In genomic region chr9:92597776-92598175, GRCm38 (mm10) we compare ENCODE assay signal across 11 mouse cellular contexts. TPM values are rescaled to one million over a fixed set of nuclear protein-coding genes. Genes with fewer than 3 reads are reported as not detected.
DNase-seq lines count a peak whose midpoint lies in the region; ATAC-seq and TF ChIP-seq lines count a peak whose summit lies in the region.
"Had no signal": no experiment of that assay in that cellular context is flagged by ENCODE, and none has a peak within 500 bp of the region (broad histone marks: within the 10 kb centered on the region; RNA-seq: fewer than 3 reads in every experiment).

No protein-coding gene starts in this region.

- H3K9me3 ChIP-seq in limb, embryonic 11.5 days (ENCODE audit: control insufficient read depth, low read length): no peaks in the 10 kb centered on the region
- no peaks in the 10 kb centered on the region for H3K9me3 ChIP-seq in limb, embryonic 10.5 days (replicated peaks)
- no peaks in the 10 kb centered on the region for H3K9me3 ChIP-seq in intestine, postnatal 0 days (ENCODE audit: control insufficient read depth)
- H3K9me3 ChIP-seq in forebrain, postnatal 0 days (ENCODE audit: low read length): no peaks in the 10 kb centered on the region
- H3K9me3 ChIP-seq: embryonic facial prominence, embryonic 15.5 days; G1E; midbrain, embryonic 12.5 days had no signal

- no peaks in the 10 kb centered on the region for H3K4me1 ChIP-seq in limb, embryonic 11.5 days (ENCODE audit: control insufficient read depth, insufficient read depth, low read length)
- 0 out of 2 replicates have a peak, but pooled peaks cover 3% of the 10 kb centered on the region for H3K4me1 ChIP-seq in limb, embryonic 10.5 days
- H3K4me1 ChIP-seq in intestine, postnatal 0 days (replicated peaks; ENCODE audit: control insufficient read depth, insufficient read depth, low read length): no peaks in the 10 kb centered on the region
- no peaks in the 10 kb centered on the region for H3K4me1 ChIP-seq in forebrain, postnatal 0 days (ENCODE audit: insufficient read depth)
- H3K4me1 ChIP-seq: embryonic facial prominence, embryonic 15.5 days; midbrain, embryonic 12.5 days had no signal

- peak overlapping the region; percentile 21; the same call in 1 of the 2 replicates for H3K27ac ChIP-seq in limb, embryonic 11.5 days (replicated peaks; ENCODE audit: low read depth, low read length)
- no peak overlapping the region for H3K27ac ChIP-seq in limb, embryonic 10.5 days
- H3K27ac ChIP-seq in intestine, postnatal 0 days (ENCODE audit: low read depth, low read length): no peak overlapping the region; the same call in 1 of the 2 replicates
- H3K27ac ChIP-seq in forebrain, postnatal 0 days (ENCODE audit: low read depth, low read length): no peak overlapping the region
- H3K27ac ChIP-seq: embryonic facial prominence, embryonic 15.5 days; hindbrain, embryonic 14.5 days; midbrain, embryonic 12.5 days had no signal

- no peak overlapping the region for H3K4me2 ChIP-seq in limb, embryonic 11.5 days (ENCODE audit: low read depth, severe bottlenecking)
- H3K4me2 ChIP-seq in intestine, postnatal 0 days (replicated peaks; ENCODE audit: low read depth): no peak overlapping the region
- no peak overlapping the region for H3K4me2 ChIP-seq in forebrain, postnatal 0 days (ENCODE audit: low read depth)
- H3K4me2 ChIP-seq: embryonic facial prominence, embryonic 15.5 days; hindbrain, embryonic 14.5 days; midbrain, embryonic 12.5 days had no signal

- no peak overlapping the region for H3K9ac ChIP-seq in limb, embryonic 11.5 days (ENCODE audit: low read length)
- no peak overlapping the region for H3K9ac ChIP-seq in intestine, postnatal 0 days (ENCODE audit: low read depth, low read length)
- no peak overlapping the region for H3K9ac ChIP-seq in forebrain, postnatal 0 days
- H3K9ac ChIP-seq: embryonic facial prominence, embryonic 15.5 days; hindbrain, embryonic 14.5 days; midbrain, embryonic 12.5 days had no signal

- no peak overlapping the region for H3K4me3 ChIP-seq in limb, embryonic 11.5 days (ENCODE audit: low read depth, low read length)
- H3K4me3 ChIP-seq in limb, embryonic 10.5 days: no peak overlapping the region
- H3K4me3 ChIP-seq in intestine, postnatal 0 days (ENCODE audit: low read depth, low read length): no peak overlapping the region
- H3K4me3 ChIP-seq in forebrain, postnatal 0 days (ENCODE audit: low read depth, low read length): no peak overlapping the region
- H3K4me3 ChIP-seq: embryonic facial prominence, embryonic 15.5 days; midbrain, embryonic 12.5 days had no signal

- WGBS in limb, embryonic 11.5 days: 20% methylated on average over 11 of the region's 11 CpGs
- WGBS in limb, embryonic 10.5 days: 23% methylated on average over 11 of the region's 11 CpGs
- WGBS in intestine, postnatal 0 days: 48% methylated on average over 11 of the region's 11 CpGs
- 72% methylated on average over 11 of the region's 11 CpGs for WGBS in forebrain, postnatal 0 days

- no peaks in the 10 kb centered on the region for H3K27me3 ChIP-seq in limb, embryonic 11.5 days (ENCODE audit: control insufficient read depth, insufficient read depth, low read length)
- no peaks in the 10 kb centered on the region for H3K27me3 ChIP-seq in limb, embryonic 10.5 days (ENCODE audit: low read depth, poor library complexity, severe bottlenecking)
- no peaks in the 10 kb centered on the region for H3K27me3 ChIP-seq in intestine, postnatal 0 days (replicated peaks; ENCODE audit: control insufficient read depth, insufficient read depth, low read length)
- H3K27me3 ChIP-seq in forebrain, postnatal 0 days (ENCODE audit: insufficient read depth, low read length): no peaks in the 10 kb centered on the region
- H3K27me3 ChIP-seq: embryonic facial prominence, embryonic 15.5 days; midbrain, embryonic 12.5 days had no signal

- H3K36me3 ChIP-seq in limb, embryonic 11.5 days (ENCODE audit: control insufficient read depth, insufficient read depth, low read length): no peaks in the 10 kb centered on the region
- peaks cover 30% of the 10 kb centered on the region for H3K36me3 ChIP-seq in limb, embryonic 10.5 days
- peaks cover 5% of the 10 kb centered on the region for H3K36me3 ChIP-seq in intestine, postnatal 0 days (ENCODE audit: control insufficient read depth, insufficient read depth)
- H3K36me3 ChIP-seq in forebrain, postnatal 0 days (ENCODE audit: insufficient read depth): no peaks in the 10 kb centered on the region

- TF ChIP-seq CTCF in intestine, postnatal 0 days (IDR thresholded peaks at IDR 0.05; ENCODE audit: low read depth): no peak
- no peak for TF ChIP-seq CTCF in forebrain, postnatal 0 days (IDR thresholded peaks at IDR 0.05; ENCODE audit: low read depth)

- peak; percentile 38; the same call in 1 of the 2 replicates for ATAC-seq in limb, embryonic 11.5 days (ENCODE audit: insufficient number of reproducible peaks, low FRiP score, low TSS enrichment, low read depth)
- 0 out of 2 replicates have a peak, but pooled peaks have one; percentile 45 for ATAC-seq in intestine, postnatal 0 days
- ATAC-seq in forebrain, postnatal 0 days: no peak

- peak; percentile 36 for DNase-seq in limb, embryonic 11.5 days (ENCODE audit: low spot score)
- no peak for DNase-seq in limb, embryonic 10.5 days (ENCODE audit: low spot score)
- DNase-seq in embryo, embryonic 10 days (ENCODE audit: low spot score): peak; percentile 52
- DNase-seq in lung, postnatal 36 days: peak; percentile 40
- DNase-seq in cerebellum, adult 11-12 months: no peak
- DNase-seq in forebrain, postnatal 0 days: no peak

RNA-seq across cellular contexts. Expression of gene Plod2, which starts 55.8 kb away (rescaled TPM):
- polyA plus RNA-seq in limb, embryonic 11.5 days (2014; fragmentation: Nextera tagmentation; extraction: Ambion mirVana): 47.8 and 48.9 TPM in 2 replicates
- 19.2 and 29.5 TPM in 2 replicates for polyA plus RNA-seq in limb, embryonic 10.5 days (2016; fragmentation: Nextera tagmentation; extraction: Ambion mirVana)
- 11.6 and 12.7 TPM in 2 replicates for polyA plus RNA-seq in intestine, postnatal 0 days (2015; fragmentation: Nextera tagmentation; extraction: Ambion mirVana)
- total RNA-seq in forebrain, postnatal 0 days (2014; rRNA removed): 10.8 and 17.4 TPM in 2 replicates
- 5.0 and 6.2 TPM in 2 replicates for polyA plus RNA-seq in forebrain, postnatal 0 days (2015; fragmentation: Nextera tagmentation; extraction: Ambion mirVana)

Comparison
In these comparisons a context has a peak if more than half of its experiments do, and no peak if none do; other contexts are left out.
1. DNase-seq: peak in limb, embryonic 11.5 days (single experiment), embryo, embryonic 10 days (single experiment) and lung, postnatal 36 days (single experiment); none in limb, embryonic 10.5 days (single experiment), cerebellum, adult 11-12 months (single experiment) and forebrain, postnatal 0 days (single experiment).